Mouse (Mus musculus) forebrain, embryonic 13.5 days (tissue): Measurements from ENCODE around the gene Tex38. TPM values are rescaled to one million over a fixed set of nuclear protein-coding genes. Genes with fewer than 3 reads are reported as not detected.

ENCODE experiments used
- ATAC-seq: fragments of 200-750 bp; cut with Nextera tagmentation; 2 replicates; pipeline ENCODE4 v1.8.0; 2017
- H3K27ac ChIP-seq: fragments of 300-500 bp; sonication (generic); 2 replicates; pipeline ENCODE4 v1.5.1; 2015; ENCODE audit warnings: inconsistent platforms, mild to moderate bottlenecking, moderate library complexity
- H3K27me3 ChIP-seq: fragments of 300-500 bp; sonication (generic); 2 replicates; pipeline ENCODE4 v1.6.1; 2015; ENCODE audit warnings: mild to moderate bottlenecking, inconsistent platforms
- H3K36me3 ChIP-seq: fragments of 300-500 bp; sonication (generic); 2 replicates; pipeline ENCODE4 v1.6.1; 2015; ENCODE audit warnings: mild to moderate bottlenecking, inconsistent platforms; ENCODE audit not compliant: poor library complexity, severe bottlenecking
- H3K4me1 ChIP-seq: fragments of 300-500 bp; sonication (generic); 2 replicates; pipeline ENCODE4 v1.6.1; 2015; ENCODE audit warnings: inconsistent platforms
- H3K4me2 ChIP-seq: fragments of 300-500 bp; sonication (generic); 2 replicates; pipeline ENCODE4 v1.6.1; 2015; ENCODE audit warnings: inconsistent platforms, mild to moderate bottlenecking, moderate library complexity
- H3K4me3 ChIP-seq: fragments of 300-500 bp; sonication (generic); 2 replicates; pipeline ENCODE4 v1.5.1; 2015; ENCODE audit warnings: mild to moderate bottlenecking, inconsistent platforms
- H3K9ac ChIP-seq: fragments of 300-500 bp; sonication (generic); 2 replicates; pipeline ENCODE4 v1.6.1; 2015; ENCODE audit warnings: mild to moderate bottlenecking, inconsistent platforms
- H3K9me3 ChIP-seq: fragments of 300-500 bp; sonication (generic); replicated peaks from 2 replicates; pipeline ENCODE4 v1.6.1; 2016; ENCODE audit warnings: inconsistent platforms
- WGBS: fragments of 180-500 bp; shearing (Covaris S2); methylation state at CpG from one replicate; pipeline ENCODE4 v1.1.7; 2015; 5-methylcytosine and 5-hydroxymethylcytosine counted together
- polyA plus RNA-seq: library from polyadenylated mRNA; unstranded; fragments of >200 nt; fragmentation: Nextera tagmentation; extraction: Ambion mirVana; gene quantifications from 2 replicates; pipeline ENCODE4 v1.2.1, GENCODE M21; 2015

Tex38 gene
- polyA plus RNA-seq, 1 experiment from 2014 or later = not detected

DNA sequence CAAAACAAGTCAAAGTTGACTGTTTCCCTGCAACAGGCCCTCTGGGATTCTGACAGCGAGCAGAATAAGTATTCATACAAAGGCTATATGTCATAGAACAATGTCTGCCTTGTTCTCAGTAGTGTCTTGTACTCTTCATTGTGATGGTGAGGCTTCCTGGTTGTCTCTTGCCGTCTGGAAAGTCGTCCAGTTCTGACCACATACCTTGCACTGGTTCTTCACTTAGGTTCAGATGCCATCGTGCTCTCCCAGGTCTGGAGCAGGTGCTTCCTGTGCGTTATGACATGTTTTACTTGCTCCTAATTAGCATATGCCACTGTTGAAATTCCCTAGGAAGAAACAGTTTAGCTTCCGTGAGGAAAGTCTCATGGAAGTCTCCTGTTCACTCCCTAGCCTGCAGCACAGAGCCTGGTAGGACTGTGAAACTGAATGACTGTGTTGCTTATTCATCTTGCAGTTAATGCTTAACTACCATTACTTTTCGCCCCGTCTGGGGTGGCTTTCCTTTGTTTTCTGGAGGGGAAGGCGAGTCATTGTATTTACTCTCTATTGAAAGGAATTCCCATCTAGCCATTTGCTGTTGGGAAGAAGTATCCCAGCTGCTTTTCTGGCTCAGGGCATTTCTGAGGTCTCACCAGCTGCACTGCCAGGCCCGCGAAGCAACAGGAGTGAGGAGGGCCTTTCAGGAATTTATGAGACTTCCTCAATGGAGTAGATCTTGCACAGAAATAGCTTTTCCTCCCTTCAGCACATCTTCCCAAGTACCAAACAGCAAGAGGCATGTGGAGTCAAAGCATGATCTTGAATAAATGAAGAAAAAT, 13.0 kb downstream of the Tex38 start:
- no peak overlapping the region for H3K9ac ChIP-seq
- WGBS = 60% methylated on average over 11 of the region's 11 CpGs
- H3K27me3 ChIP-seq = no peaks in the 10 kb centered on the region
- ATAC-seq = no peak
- H3K36me3 ChIP-seq = peaks cover 65% of the 10 kb centered on the region
- no peak overlapping the region for H3K4me3 ChIP-seq
- no peak overlapping the region for H3K4me2 ChIP-seq
- H3K27ac ChIP-seq = no peak overlapping the region
- no peaks in the 10 kb centered on the region for H3K4me1 ChIP-seq
- no peaks in the 10 kb centered on the region for H3K9me3 ChIP-seq

DNA sequence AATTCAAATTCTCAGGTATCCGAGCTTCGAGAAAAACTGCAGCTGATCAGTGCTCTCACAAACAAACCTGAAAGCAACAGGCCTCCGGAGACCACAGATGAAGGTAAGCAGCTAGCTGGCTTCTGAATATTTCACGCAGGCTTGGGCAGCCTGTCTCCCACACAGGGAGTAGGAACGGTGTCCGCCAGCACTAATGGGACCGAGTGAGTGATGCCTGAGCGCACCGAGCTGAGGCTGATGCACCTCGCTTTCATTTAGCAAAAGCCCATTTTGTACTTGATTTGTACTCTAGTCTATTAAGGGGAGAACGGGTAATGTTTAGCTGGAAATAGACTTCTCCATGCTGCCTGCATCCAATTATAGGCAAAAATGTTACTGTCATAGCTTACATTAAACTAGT, 16.2 kb downstream of the Tex38 start:
- ATAC-seq = no peak
- Histone ChIP-seq H3K27me3 (no peaks in the 10 kb centered on the region), H3K27ac (no peak overlapping the region), H3K9ac (no peak overlapping the region), H3K9me3 (no peaks in the 10 kb centered on the region), H3K4me3 (no peak overlapping the region), H3K36me3 (peaks cover 70% of the 10 kb centered on the region), H3K4me2 (no peak overlapping the region), H3K4me1 (peaks cover 4% of the 10 kb centered on the region; the same call in 1 of the 2 replicates)
- WGBS = 90% methylated on average over 11 of the region's 11 CpGs

DNA sequence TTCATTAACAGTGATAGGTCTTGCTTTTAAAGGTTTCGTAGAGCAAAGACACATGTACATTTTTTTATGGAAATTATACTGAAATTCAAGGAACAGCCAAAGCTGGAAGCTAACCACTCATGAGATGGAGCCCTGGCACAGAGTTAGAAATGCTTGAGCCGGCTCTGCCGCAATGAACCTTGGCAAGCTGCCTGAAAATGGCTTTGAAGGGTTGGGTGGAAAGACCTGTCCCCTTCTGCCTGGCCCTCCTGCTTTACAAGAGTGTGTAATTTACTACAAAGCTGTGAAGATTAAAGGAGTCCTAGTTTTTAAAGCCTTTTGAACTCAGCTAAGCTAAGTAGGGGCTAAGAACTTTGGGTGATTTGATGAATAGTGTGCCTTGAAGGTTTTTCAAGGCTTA, 19.6 kb downstream of the Tex38 start:
- Histone ChIP-seq H3K4me1 (peaks cover 4% of the 10 kb centered on the region; the same call in 1 of the 2 replicates), H3K27me3 (no peaks in the 10 kb centered on the region), H3K27ac (no peak overlapping the region), H3K9me3 (no peaks in the 10 kb centered on the region), H3K4me2 (no peak overlapping the region), H3K4me3 (no peak overlapping the region), H3K36me3 (peaks cover 67% of the 10 kb centered on the region), H3K9ac (no peak overlapping the region)
- 48% methylated on average over 3 of the region's 3 CpGs for WGBS
- ATAC-seq = no peak

DNA sequence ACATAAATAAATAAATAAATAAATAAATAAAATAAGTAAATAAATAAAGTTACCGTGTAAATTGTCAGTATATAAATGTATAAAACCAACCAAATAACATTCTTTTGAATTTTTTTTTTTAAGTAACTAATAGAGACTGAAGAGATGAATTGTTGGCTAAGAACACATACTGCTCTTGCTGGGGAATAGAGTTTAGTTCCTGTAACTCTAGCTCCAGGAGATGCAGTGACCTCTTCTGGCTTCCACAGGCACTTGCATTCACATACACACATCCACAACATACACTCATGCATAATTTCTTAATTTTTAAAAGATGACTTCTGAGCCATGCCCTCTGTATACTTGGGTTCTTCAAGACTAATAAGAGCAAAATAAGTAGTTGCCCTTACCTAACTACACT, 26.0 kb downstream of the Tex38 start:
- Histone ChIP-seq H3K4me1 (no peaks in the 10 kb centered on the region), H3K9me3 (no peaks in the 10 kb centered on the region), H3K36me3 (peaks cover 50% of the 10 kb centered on the region), H3K27me3 (no peaks in the 10 kb centered on the region), H3K4me2 (no peak overlapping the region), H3K9ac (no peak overlapping the region), H3K27ac (no peak overlapping the region), H3K4me3 (no peak overlapping the region)
- ATAC-seq = no peak
- WGBS = 100% methylated on average over 1 of the region's 1 CpGs

DNA sequence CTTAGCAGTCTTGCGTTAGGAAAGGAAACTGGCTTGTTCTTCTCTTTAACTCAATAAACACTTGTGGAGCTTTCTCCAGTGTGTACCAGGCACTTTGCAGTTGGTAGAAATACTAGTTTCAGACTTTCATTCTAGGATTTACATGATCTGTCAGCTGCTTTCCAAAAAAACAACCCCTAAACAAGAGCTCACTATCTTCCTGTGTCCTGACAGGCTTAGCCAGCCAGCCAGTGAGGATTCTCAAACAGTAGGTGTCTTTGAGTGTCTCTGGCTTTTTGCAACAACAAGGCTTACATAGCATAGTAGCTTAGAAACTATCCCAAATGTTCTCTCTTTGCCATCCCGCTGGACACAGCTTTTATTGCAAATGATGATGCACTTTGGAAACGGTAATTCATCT, 26.7 kb downstream of the Tex38 start:
- no peak overlapping the region for H3K27ac ChIP-seq
- no peaks in the 10 kb centered on the region for H3K27me3 ChIP-seq
- ATAC-seq = no peak
- H3K4me3 ChIP-seq = no peak overlapping the region
- H3K4me1 ChIP-seq = no peaks in the 10 kb centered on the region
- H3K4me2 ChIP-seq = no peak overlapping the region
- WGBS = 95% methylated on average over 3 of the region's 3 CpGs
- no peaks in the 10 kb centered on the region for H3K9me3 ChIP-seq
- H3K9ac ChIP-seq = no peak overlapping the region
- peaks cover 51% of the 10 kb centered on the region for H3K36me3 ChIP-seq

DNA sequence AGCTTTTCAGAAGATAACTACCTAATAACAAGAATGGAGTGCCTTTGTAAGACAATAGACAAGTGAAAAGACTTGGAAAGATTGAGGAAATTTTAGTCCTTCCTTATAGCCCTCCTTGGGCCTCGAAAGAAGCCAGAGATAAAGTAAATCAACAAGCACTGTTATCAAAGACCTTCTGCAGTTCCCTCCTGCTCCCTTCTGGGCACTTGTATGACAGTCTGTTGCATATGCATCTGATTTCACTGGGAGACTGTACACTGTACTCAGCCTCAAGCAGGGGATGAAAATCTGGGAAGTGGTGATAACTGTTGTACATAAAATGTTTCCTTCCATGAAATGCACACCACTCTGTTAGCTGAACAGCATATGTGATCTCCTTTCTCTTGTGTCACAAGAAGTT, 31.5 kb downstream of the Tex38 start:
- Histone ChIP-seq H3K4me3 (no peak overlapping the region), H3K27ac (no peak overlapping the region), H3K27me3 (no peaks in the 10 kb centered on the region), H3K9ac (no peak overlapping the region), H3K36me3 (peaks cover 54% of the 10 kb centered on the region), H3K4me2 (no peak overlapping the region), H3K9me3 (no peaks in the 10 kb centered on the region), H3K4me1 (no peaks in the 10 kb centered on the region)
- no peak for ATAC-seq
- 95% methylated on average over 1 of the region's 1 CpGs for WGBS

DNA sequence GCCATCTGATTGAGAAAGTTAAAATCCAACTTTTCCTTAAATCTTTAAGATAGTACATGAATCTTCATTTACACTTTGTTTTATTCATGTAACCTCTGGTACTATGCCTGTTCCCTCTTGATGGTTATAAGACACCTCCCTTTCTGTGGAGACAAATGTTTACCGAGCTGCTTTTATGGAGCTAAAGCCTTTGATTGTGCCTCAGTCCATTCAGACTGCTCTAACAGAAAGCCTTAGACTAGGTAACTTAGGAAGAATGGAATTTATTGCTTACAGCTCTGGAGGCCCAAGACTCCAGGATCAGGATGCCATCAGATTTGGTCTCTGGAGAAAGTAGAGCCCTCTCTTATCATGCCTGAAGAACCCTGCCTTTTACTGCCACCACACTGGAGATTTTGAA, 32.6 kb downstream of the Tex38 start:
- Histone ChIP-seq H3K4me1 (no peaks in the 10 kb centered on the region), H3K9ac (no peak overlapping the region), H3K9me3 (no peaks in the 10 kb centered on the region), H3K27ac (no peak overlapping the region), H3K36me3 (peaks cover 51% of the 10 kb centered on the region), H3K4me2 (no peak overlapping the region), H3K27me3 (no peaks in the 10 kb centered on the region), H3K4me3 (no peak overlapping the region)
- no peak for ATAC-seq
- 61% methylated on average over 1 of the region's 1 CpGs for WGBS

DNA sequence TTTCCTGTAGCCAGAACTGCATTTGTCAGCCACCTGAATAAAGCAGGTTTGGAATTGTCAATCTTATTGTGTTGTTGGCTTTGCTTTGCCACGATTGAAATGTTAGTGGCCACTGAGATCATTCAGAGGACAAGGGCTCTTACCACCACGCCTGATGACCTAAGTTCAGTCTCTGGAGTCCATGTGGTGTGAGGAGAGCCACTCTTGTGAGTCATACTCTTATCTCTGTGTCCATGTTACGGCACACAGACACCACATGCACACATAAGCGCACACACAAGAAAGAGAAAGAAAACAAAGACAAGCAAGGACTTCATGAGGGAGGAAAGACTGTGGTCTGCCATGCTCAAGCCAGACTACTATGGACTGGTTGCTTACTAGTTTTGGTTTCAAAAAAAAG, 37.7 kb downstream of the Tex38 start:
- no peak for ATAC-seq
- no peak overlapping the region for H3K4me2 ChIP-seq
- no peak overlapping the region for H3K4me3 ChIP-seq
- no peak overlapping the region for H3K9ac ChIP-seq
- WGBS = 91% methylated on average over 4 of the region's 4 CpGs
- peaks cover 58% of the 10 kb centered on the region for H3K36me3 ChIP-seq
- no peak overlapping the region for H3K27ac ChIP-seq
- H3K4me1 ChIP-seq = peaks cover 19% of the 10 kb centered on the region
- H3K9me3 ChIP-seq = no peaks in the 10 kb centered on the region
- H3K27me3 ChIP-seq = no peaks in the 10 kb centered on the region

DNA sequence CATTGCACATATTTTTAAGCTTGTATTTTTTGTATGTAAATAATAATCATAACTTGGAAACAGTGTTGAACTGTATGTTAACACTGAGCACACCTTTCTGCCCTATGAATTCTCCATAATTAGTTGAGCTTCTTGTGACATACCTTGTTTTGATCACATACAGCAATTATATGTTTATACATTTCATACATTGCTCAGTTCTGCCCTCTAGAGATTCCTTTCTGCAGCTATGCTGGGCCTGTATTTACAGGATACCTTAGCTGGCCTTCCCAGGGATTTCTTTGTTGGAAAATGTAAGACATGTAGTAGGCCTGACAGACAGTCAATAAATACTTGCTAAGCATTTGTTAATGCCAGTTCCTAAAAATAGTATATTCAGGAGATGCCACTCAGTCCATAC, 38.2 kb downstream of the Tex38 start:
- Histone ChIP-seq H3K4me1 (peaks cover 19% of the 10 kb centered on the region), H3K9me3 (no peaks in the 10 kb centered on the region), H3K27ac (no peak overlapping the region), H3K27me3 (no peaks in the 10 kb centered on the region), H3K4me2 (no peak overlapping the region), H3K9ac (no peak overlapping the region), H3K4me3 (no peak overlapping the region), H3K36me3 (peaks cover 54% of the 10 kb centered on the region)
- ATAC-seq = no peak

DNA sequence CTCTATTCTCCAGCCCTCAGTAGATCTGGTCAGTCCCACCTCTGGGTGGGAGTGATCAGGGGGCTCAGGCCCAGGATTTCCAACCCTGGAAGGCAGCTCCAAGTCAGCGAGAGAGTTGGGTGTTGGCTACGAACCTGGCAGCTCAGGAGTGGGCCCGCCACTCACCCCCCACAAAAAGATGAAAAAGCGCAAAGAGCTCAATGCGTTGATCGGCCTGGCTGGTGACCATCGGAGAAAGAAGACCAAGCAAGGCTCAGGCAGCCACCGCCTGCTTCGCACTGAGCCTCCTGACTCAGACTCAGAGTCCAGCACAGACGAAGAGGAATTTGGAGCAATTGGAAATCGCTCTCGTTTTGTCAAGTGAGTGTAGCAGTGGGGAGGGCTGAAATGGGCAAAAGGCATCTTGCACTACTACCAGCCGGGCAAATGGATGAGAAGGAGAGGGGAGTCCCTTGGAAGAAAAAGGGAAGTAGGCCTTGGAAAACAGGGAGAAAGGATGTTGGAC, 42.3 kb downstream of the Tex38 start:
- WGBS = 47% methylated on average over 13 of the region's 13 CpGs
- H3K9ac ChIP-seq = peak overlapping the region; percentile 85
- H3K9me3 ChIP-seq = no peaks in the 10 kb centered on the region
- H3K27me3 ChIP-seq = 0 out of 2 replicates have a peak, but pooled peaks cover 3% of the 10 kb centered on the region
- H3K4me3 ChIP-seq = peak overlapping the region; percentile 75
- no peak overlapping the region for H3K27ac ChIP-seq
- H3K4me2 ChIP-seq = peak overlapping the region; percentile 75
- H3K4me1 ChIP-seq = peaks cover 19% of the 10 kb centered on the region
- no peak for ATAC-seq
- H3K36me3 ChIP-seq = peaks cover 32% of the 10 kb centered on the region

DNA sequence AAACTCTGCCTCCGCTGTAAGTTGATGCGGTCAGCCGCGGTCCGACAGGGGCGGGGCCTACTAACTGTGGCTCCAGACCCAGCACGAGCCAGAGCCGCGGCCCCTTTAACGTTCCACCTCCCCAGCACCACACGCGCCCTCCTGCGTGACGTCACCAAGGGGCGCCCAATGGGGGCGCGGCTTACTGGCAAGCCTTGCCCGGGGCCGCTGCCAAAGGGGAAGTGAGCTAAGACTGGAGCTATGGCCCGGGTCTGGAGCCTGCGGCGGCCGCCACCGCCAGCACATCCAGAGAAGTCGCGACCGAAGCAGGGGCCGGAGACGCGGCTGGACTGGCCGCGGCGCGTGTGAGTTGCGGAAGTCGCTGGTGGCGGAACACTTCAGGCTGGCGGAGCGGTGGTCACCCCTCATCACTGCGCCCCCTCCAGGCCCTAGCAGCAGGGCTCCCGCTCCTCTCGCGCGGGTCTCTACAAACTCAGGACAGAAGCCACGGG, 43.2 kb downstream of the Tex38 start, which contains the start of gene Efcab14:
TSS of gene Efcab14 (plus strand) at position 194 of the 491 bp plus-strand sequence.
- Histone ChIP-seq H3K36me3 (peaks cover 26% of the 10 kb centered on the region), H3K4me3 (peak within 1 kb of the TSS; percentile 75), H3K27ac (peak within 1 kb of the TSS; percentile 60; the same call in 1 of the 2 replicates), H3K27me3 (0 out of 2 replicates have a peak, but pooled peaks cover 4% of the 10 kb centered on the region), H3K9me3 (no peaks in the 10 kb centered on the region), H3K4me2 (peak within 1 kb of the TSS; percentile 75), H3K4me1 (peaks cover 19% of the 10 kb centered on the region), H3K9ac (peak within 1 kb of the TSS; percentile 85)
- 0% methylated on average over 45 of the region's 45 CpGs for WGBS
- ATAC-seq = peak; percentile 100

DNA sequence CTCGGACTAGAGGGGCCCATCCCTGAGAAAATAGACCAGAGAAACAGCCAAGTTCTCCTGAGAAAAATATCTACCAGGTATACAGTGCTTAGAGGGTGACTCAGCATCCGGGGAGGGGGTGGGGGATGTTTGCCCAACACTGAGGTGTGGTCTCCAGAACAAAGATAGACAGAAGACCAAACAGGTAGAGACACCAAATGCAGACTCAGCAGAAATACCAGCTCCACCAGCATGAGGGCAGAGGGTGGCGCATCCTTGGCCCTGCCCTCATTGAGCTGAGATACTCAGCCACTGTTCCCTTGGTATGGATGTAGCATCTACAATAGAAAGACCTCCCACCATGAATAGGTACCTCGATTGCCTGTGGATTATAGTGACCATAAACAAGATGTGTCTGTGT, 46.0 kb downstream of the Tex38 start:
- Histone ChIP-seq H3K9me3 (no peaks in the 10 kb centered on the region), H3K9ac (no peak overlapping the region), H3K4me3 (no peak overlapping the region), H3K36me3 (peaks cover under 1% of the 10 kb centered on the region; the same call in 1 of the 2 replicates), H3K27me3 (peaks cover 11% of the 10 kb centered on the region; the same call in 1 of the 2 replicates), H3K4me2 (no peak overlapping the region), H3K4me1 (peaks cover 18% of the 10 kb centered on the region), H3K27ac (no peak overlapping the region)
- no peak for ATAC-seq
- WGBS = 72% methylated on average over 4 of the region's 4 CpGs
